Mouse (Mus musculus) intestine, embryonic 14.5 days (tissue): ENCODE measurements around the gene Vmn2r29. TPM values are rescaled to one million over a fixed set of nuclear protein-coding genes. Genes with fewer than 3 reads are reported as not detected.

Source experiments
- ATAC-seq: fragments of 200-750 bp; cut with Nextera tagmentation; replicated peaks from 2 replicates; pipeline ENCODE4 v1.8.0; 2017; ENCODE audit warnings: low read depth, moderate number of reproducible peaks, moderate TSS enrichment, moderate library complexity; ENCODE audit not compliant: low FRiP score, low TSS enrichment
- DNase-seq: peaks from one replicate; pipeline ENCODE4 v3.0.0-alpha.2; 2018; ENCODE audit warnings: low spot score
- H3K27ac ChIP-seq: fragments of 300-500 bp; sonication (generic); 2 replicates; pipeline ENCODE4 v1.5.1; 2014; ENCODE audit warnings: low read depth, mild to moderate bottlenecking, control low read depth
- H3K27me3 ChIP-seq: fragments of 300-500 bp; sonication (generic); replicated peaks from 2 replicates; pipeline ENCODE4 v1.6.1; 2014; ENCODE audit warnings: low read length, control low read depth; ENCODE audit not compliant: control insufficient read depth, insufficient read depth
- H3K36me3 ChIP-seq: fragments of 300-500 bp; sonication (generic); 2 replicates; pipeline ENCODE4 v1.6.1; 2014; ENCODE audit warnings: low read length, control low read depth; ENCODE audit not compliant: control insufficient read depth, insufficient read depth
- H3K4me1 ChIP-seq: fragments of 300-500 bp; sonication (generic); replicated peaks from 2 replicates; pipeline ENCODE4 v1.6.1; 2014; ENCODE audit warnings: low read length, control low read depth, mixed read lengths; ENCODE audit not compliant: control insufficient read depth, insufficient read depth
- H3K4me2 ChIP-seq: fragments of 300-500 bp; sonication (generic); 2 replicates; pipeline ENCODE4 v1.6.1; 2014; ENCODE audit warnings: low read length
- H3K4me3 ChIP-seq: fragments of 300-500 bp; sonication (generic); 2 replicates; pipeline ENCODE4 v1.5.1; 2014; ENCODE audit warnings: low read depth, low read length, control low read depth, mixed read lengths
- H3K9ac ChIP-seq: fragments of 300-500 bp; sonication (generic); 2 replicates; pipeline ENCODE4 v1.6.1; 2014; ENCODE audit warnings: mild to moderate bottlenecking, low read length
- H3K9me3 ChIP-seq: fragments of 300-500 bp; sonication (generic); 2 replicates; pipeline ENCODE4 v1.6.1; 2016; ENCODE audit warnings: low read length, control low read depth; ENCODE audit not compliant: control insufficient read depth
- WGBS: fragments of 180-500 bp; shearing (Covaris S2); extraction: QIAGEN DNeasy Blood & Tissue Kit; methylation state at CpG from one replicate; pipeline ENCODE4 v1.1.7; 2014; 5-methylcytosine and 5-hydroxymethylcytosine counted together
- polyA plus RNA-seq: library from polyadenylated mRNA; unstranded; fragments of >200 nt; fragmentation: Nextera tagmentation; extraction: Ambion mirVana; gene quantifications from 2 replicates; pipeline ENCODE4 v1.2.1, GENCODE M21; 2014

Vmn2r29 gene
- polyA plus RNA-seq, 1 experiment from 2014 or later = 0.45 TPM

- DNase-seq (peak; percentile 49), ATAC-seq (peak; percentile 82)
These were observed 59.5 kb downstream of the Vmn2r29 start for GRCm38 (mm10) chr7:7187417-7188190.

GRCm38 (mm10) chr7:7185897-7186296 is 61.2 kb downstream of the Vmn2r29 start:
- Histone ChIP-seq H3K4me3 (no peak overlapping the region), H3K4me1 (no peaks in the 10 kb centered on the region), H3K36me3 (peaks cover 19% of the 10 kb centered on the region), H3K9ac (no peak overlapping the region), H3K27me3 (no peaks in the 10 kb centered on the region), H3K9me3 (no peaks in the 10 kb centered on the region), H3K27ac (no peak overlapping the region), H3K4me2 (no peak overlapping the region)
- DNase-seq (no peak), ATAC-seq (no peak)
- 88% methylated on average over 1 of the region's 1 CpGs for WGBS

More at GRCm38 (mm10) chr7:7187417-7188190, 59.5 kb downstream of the Vmn2r29 start:
- Histone ChIP-seq H3K4me1 (no peaks in the 10 kb centered on the region), H3K4me2 (peak overlapping the region; percentile 48), H3K4me3 (peak overlapping the region; percentile 61), H3K27ac (no peak overlapping the region), H3K9me3 (no peaks in the 10 kb centered on the region), H3K36me3 (peaks cover 3% of the 10 kb centered on the region; the same call in 1 of the 2 replicates), H3K9ac (no peak overlapping the region), H3K27me3 (no peaks in the 10 kb centered on the region)
- WGBS = 17% methylated on average over 13 of the region's 13 CpGs

Other genes starting within 250 kb of the Vmn2r29 start
- gene Zfp954, start 125.8 kb downstream of the Vmn2r29 start, polyA plus RNA-seq = 13.3 and 13.6 TPM in 2 replicates
- gene Zfp773, start 110.6 kb downstream of the Vmn2r29 start, polyA plus RNA-seq = 2.0 and 2.1 TPM in 2 replicates
- gene Zfp418, start 76.0 kb downstream of the Vmn2r29 start, polyA plus RNA-seq = 2.6 and 3.6 TPM in 2 replicates
- 7.5 and 7.7 TPM in 2 replicates for gene Zfp772, start 37.3 kb downstream of the Vmn2r29 start, polyA plus RNA-seq
- 3.0 and 3.2 TPM in 2 replicates for gene Gm45844, start 31.0 kb upstream of the Vmn2r29 start, polyA plus RNA-seq
- 46.0 and 55.5 TPM in 2 replicates for gene Clcn4, start 53.5 kb upstream of the Vmn2r29 start, polyA plus RNA-seq
- 0.03 TPM in 1 of 2 replicates, not detected in the other for gene Vmn2r30, start 90.3 kb upstream of the Vmn2r29 start, polyA plus RNA-seq
- not detected in 2 replicates for gene Gm45783, start 127.2 kb upstream of the Vmn2r29 start, polyA plus RNA-seq
- gene Vmn2r31, start 152.4 kb upstream of the Vmn2r29 start, polyA plus RNA-seq = not detected in 2 replicates
- gene Vmn2r32, start 232.7 kb upstream of the Vmn2r29 start, polyA plus RNA-seq = not detected in 2 replicates